Mouse (Mus musculus) liver, adult 2 months (tissue): ENCODE measurements around the gene Pibf1.

Experiments
- CTCF ChIP-seq: fragments of 200-500 bp; IDR thresholded peaks from 2 replicates; pipeline ENCODE4 v1.5.1; 2011; ENCODE audit warnings: low read depth, low read length, control low read depth
- POLR2A ChIP-seq: fragments of 200-500 bp; IDR thresholded peaks from 2 replicates; pipeline ENCODE4 v1.6.1; 2011; ENCODE audit warnings: low read length, control low read depth; ENCODE audit not compliant: insufficient read depth; ENCODE audit errors: extremely low read depth

DNA sequence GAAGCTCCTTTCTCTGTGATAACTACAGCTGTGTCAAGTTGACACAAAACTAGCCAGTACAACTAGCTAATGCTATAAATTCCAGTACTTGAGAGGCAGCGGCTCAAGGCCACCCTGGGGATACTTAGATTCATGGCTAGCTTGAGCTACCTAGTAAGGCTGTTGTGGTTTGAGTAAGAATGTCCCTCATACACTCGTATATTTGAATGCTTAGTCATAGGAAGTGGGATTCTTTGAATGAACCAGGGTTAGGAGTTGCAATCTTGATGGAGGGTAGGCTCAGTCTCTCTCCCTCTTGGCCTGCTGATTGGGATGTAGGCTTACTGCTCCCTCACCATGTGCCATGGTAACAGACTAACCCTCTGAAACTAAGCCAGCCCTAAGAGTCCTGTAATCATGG is 36.1 kb upstream of the Pibf1 start:
- TF ChIP-seq CTCF = no peak
- no peak for TF ChIP-seq POLR2A
